Mouse (Mus musculus) small intestine, adult 2 months (tissue): Measurements from ENCODE around the gene Snx29. TPM values are rescaled to one million over a fixed set of nuclear protein-coding genes. Genes with fewer than 3 reads are reported as not detected.
"Not testable (repeated sequence)": the region's sequence is repeated elsewhere in the genome, so short reads cannot be mapped to it uniquely, and the experiment has no call there.

Experiments
- H3K27ac ChIP-seq: fragments of 200-500 bp; 2 replicates; pipeline ENCODE4 v1.5.1; 2012; ENCODE audit warnings: low read depth, low read length, control low read depth, inconsistent platforms; ENCODE audit not compliant: insufficient read depth
- H3K27me3 ChIP-seq: fragments of 200-500 bp; 2 replicates; pipeline ENCODE4 v1.6.1; 2012; ENCODE audit warnings: mild to moderate bottlenecking, moderate library complexity, low read length, inconsistent platforms; ENCODE audit not compliant: control insufficient read depth, insufficient read depth
- H3K36me3 ChIP-seq: fragments of 200-500 bp; 2 replicates; pipeline ENCODE4 v1.6.1; 2012; ENCODE audit warnings: mild to moderate bottlenecking, low read length, control low read depth, inconsistent platforms; ENCODE audit not compliant: control insufficient read depth, insufficient read depth
- H3K4me1 ChIP-seq: fragments of 200-500 bp; 2 replicates; pipeline ENCODE4 v1.6.1; 2012; ENCODE audit warnings: low read length, inconsistent platforms, mixed read lengths; ENCODE audit not compliant: control insufficient read depth, insufficient read depth, insufficient read length
- H3K4me3 ChIP-seq: fragments of 200-500 bp; 2 replicates; pipeline ENCODE4 v1.5.1; 2012; ENCODE audit warnings: low read depth, mild to moderate bottlenecking, control low read depth, inconsistent platforms, low read length, moderate library complexity
- CTCF ChIP-seq: fragments of 200-500 bp; IDR thresholded peaks from 2 replicates; pipeline ENCODE4 v1.5.1; 2012; ENCODE audit warnings: low read depth, mild to moderate bottlenecking, control low read depth, inconsistent platforms, low read length, moderate library complexity, mixed read lengths; ENCODE audit not compliant: insufficient replicate concordance, insufficient read length; ENCODE audit errors: extremely low read depth
- POLR2A ChIP-seq: fragments of 200-500 bp; IDR thresholded peaks from 2 replicates; pipeline ENCODE4 v1.6.1; 2012; ENCODE audit warnings: low read depth, mild to moderate bottlenecking, control low read depth, inconsistent platforms, low read length, moderate library complexity
- WGBS: fragments of 180-500 bp; shearing (Covaris S2); methylation state at CpG from one replicate; pipeline ENCODE4 v1.1.7; 2018; 5-methylcytosine and 5-hydroxymethylcytosine counted together
- polyA plus RNA-seq: library from polyadenylated mRNA; depleted of rRNA; stranded (reverse); fragments of >200 nt; gene quantifications from 2 replicates; pipeline ENCODE4 v1.2.3, GENCODE M21; 2012; rRNA removed

Gene Snx29
- 1.8 and 6.0 TPM in 2 replicates for polyA plus RNA-seq

DNA sequence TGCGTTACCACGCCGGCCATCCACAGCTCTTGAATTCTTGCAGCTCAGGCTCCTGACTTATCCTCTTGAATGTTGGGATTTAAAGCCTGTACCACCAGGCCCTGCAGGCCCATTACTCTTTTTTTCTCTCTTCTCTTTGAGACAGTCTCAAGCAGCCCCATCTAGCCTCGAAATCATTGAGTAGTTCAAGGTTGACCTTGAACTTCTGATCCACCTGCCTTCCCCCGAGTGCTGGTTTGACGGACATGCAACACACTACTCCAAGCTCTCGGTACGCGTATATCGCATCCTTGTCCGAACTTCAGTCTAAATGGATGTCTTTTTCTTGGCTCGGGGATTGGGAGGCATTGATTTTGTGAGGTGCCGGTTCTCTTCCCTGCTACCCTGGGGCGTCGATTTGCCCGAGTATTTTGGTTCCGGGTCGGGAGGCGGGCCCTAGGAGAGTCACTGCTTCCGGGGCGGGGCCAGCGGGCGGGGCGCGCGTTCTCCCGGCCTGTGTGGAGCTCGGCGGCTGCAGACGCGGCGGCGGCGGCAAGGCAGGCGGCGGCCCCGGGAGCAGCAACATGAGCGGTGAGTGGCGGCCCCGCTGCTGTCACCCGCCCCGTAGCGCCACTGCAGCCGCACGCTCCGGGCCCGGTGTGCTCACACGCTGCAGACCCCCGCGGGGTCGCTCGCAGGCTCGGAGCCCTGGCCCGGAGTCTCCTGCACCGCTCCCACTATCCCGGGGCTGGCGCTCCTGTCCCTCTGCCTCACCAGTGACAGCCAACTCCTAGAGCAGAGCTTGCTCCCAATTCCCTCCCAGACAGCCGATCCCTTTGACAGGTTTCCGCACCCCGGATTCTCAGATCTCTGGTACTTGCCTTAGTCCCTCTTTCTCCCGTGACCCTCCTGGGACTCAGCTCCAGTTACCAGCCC lies at the start of gene Snx29:
TSS of gene Snx29 (plus strand) at position 500 of the 915 bp plus-strand sequence.
- TF ChIP-seq CTCF (no peak), POLR2A (peak; percentile 76; the same call in 1 of the 2 replicates)
- no peaks in the 10 kb centered on the region for H3K36me3 ChIP-seq
- WGBS, result 5% methylated on average over 61 of the region's 61 CpGs
- H3K4me3 ChIP-seq, result peak within 1 kb of the TSS; percentile 80
- peaks cover 3% of the 10 kb centered on the region; the same call in 1 of the 2 replicates for H3K4me1 ChIP-seq
- peak within 1 kb of the TSS; percentile 48 for H3K27ac ChIP-seq
- no peaks in the 10 kb centered on the region for H3K27me3 ChIP-seq

DNA sequence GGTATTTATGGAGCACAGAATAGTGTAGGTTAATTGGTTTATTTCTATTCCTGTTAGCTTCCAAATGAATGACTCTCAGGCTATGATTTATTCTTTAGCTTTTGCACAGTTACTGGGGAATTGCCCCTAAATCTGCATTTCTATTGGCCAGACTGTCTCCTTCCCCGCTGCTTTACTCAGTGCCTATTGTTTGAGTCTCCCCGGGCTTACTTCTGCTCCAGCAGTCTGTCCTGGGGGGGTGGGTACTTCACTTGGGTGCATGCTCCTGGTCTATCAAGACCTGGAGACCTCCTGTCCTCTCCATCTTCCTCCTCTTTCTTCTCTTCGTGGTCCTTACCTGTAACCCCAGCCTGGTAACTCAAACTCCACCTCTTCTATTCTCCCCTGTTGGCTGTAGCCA lies 45.8 kb upstream of the Snx29 start:
- TF ChIP-seq POLR2A (no peak), CTCF (no peak)
- WGBS, result 49% methylated on average over 3 of the region's 3 CpGs
- Histone ChIP-seq H3K27me3 (no peaks in the 10 kb centered on the region), H3K4me1 (no peaks in the 10 kb centered on the region), H3K27ac (no peak overlapping the region), H3K4me3 (no peak overlapping the region), H3K36me3 (no peaks in the 10 kb centered on the region)

DNA sequence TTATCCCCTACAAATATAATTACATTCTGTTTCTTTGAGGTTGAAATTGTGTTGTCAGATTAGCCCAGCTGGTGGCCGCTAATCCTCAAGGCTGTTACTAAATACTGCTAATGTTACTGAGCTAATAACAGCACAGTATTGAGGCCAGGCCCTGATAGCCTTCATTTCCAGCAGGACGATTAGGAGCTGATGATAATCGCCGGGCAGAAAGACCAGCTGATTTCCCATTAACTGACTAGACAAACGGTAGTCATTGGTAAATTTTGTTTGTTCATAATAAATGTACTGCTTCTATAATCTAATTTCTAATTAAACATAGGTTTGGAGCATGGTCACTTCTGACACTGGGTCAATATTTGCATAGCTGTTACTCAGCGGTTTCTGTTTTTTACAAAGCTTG lies 43.9 kb upstream of the Snx29 start:
- WGBS, result 37% methylated on average over 6 of the region's 6 CpGs
- no peaks in the 10 kb centered on the region for H3K4me1 ChIP-seq

DNA sequence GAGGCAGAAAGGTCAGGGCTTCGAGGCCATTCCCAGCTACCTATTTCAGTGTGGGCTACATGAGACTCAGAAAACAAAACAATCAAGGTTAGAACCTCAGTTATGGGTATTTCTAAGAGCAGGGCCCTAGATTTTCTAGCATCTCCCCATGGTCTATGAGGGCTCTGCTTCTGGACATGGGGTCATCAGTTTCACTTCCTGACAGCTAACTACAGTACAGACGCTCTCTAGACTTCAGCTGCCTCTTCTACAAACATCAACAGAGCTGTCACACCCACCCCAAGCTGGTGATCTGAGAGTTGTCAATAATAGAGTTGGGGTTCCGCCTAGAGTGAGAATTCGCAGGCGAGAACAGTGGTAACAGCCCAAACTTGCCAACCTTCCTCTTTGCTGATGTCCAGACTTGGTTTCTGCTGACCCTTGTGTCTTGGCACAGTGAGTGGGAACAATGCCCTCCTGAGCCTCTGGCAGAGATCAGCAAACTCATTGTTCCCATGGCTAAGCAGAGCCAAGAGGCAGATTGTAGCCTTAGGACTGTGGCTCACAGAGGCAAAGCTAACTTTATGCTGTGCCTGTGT lies 40.0 kb upstream of the Snx29 start:
- Histone ChIP-seq H3K4me1 (no peaks in the 10 kb centered on the region), H3K27me3 (no peaks in the 10 kb centered on the region), H3K27ac (no peak overlapping the region), H3K36me3 (no peaks in the 10 kb centered on the region), H3K4me3 (no peak overlapping the region)
- WGBS, result 77% methylated on average over 5 of the region's 5 CpGs
- TF ChIP-seq POLR2A (no peak), CTCF (no peak)

More for the DNA sequence above, 43.9 kb upstream of the Snx29 start:
- Histone ChIP-seq H3K27me3 (no peaks in the 10 kb centered on the region), H3K27ac (no peak overlapping the region), H3K4me3 (no peak overlapping the region), H3K36me3 (no peaks in the 10 kb centered on the region)
- TF ChIP-seq POLR2A (no peak), CTCF (no peak)

DNA sequence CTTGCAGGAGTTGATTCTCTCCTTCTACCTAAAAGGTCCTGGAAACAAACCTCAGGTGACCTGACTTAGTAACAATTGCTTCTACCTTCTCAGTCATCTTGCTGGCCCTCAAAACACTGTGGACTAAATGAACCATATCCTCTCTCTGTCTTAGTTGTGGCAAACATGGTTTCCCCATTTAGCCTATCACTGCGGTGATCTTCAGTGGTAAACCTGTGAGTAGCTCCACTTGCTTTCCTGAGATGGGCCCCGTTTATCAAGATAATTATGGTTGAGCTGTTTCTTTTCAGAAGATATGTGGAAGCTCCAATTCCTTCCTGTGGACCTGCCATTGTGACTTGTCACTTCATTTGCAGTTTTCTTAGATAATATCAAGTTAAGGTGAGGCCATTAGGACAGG lies 37.8 kb upstream of the Snx29 start:
- H3K36me3 ChIP-seq, result no peaks in the 10 kb centered on the region
- H3K27ac ChIP-seq, result no peak overlapping the region
- H3K27me3 ChIP-seq, result no peaks in the 10 kb centered on the region
- no peaks in the 10 kb centered on the region for H3K4me1 ChIP-seq
- TF ChIP-seq CTCF (no peak), POLR2A (no peak)
- H3K4me3 ChIP-seq, result no peak overlapping the region
- WGBS, result 73% methylated on average over 2 of the region's 2 CpGs

DNA sequence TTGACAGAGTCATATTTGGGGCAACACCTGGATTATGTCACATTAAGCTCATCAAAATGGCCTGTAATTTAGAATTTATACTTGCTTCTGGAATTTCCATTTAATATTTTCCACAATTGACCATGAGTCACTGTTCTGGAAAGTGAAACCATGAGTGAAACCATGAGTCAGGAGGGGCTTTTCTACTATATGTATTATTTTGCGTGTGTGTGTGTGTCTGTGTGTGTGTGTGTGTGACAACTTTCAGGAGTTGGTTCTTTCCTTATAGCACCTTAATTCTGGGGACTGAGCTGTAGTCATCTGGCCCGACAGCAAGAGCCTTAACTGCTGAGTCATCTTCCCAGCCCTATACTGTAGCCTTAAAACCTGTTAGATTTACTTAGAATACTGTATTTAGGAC lies 36.8 kb upstream of the Snx29 start:
- 65% methylated on average over 2 of the region's 2 CpGs for WGBS

DNA sequence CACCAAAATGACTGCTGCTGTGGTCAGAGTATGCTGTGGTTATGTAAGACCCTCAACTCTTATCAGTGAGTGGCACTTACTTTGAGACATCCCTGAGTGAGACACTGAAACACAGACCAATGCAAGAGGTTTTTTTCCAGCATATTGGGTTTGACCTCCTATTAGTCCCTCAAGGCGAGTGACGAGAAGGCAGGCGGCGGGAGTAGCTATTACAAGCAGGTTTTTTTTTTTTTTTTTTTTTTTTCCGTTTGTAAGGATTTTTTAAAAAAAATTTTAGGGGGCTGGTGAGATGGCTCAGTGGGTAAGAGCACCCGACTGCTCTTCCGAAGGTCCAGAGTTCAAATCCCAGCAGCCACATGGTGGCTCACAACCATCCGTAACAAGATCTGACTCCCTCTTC lies 33.8 kb upstream of the Snx29 start:
- H3K4me1 ChIP-seq, H3K4me3 ChIP-seq, H3K27me3 ChIP-seq, H3K27ac ChIP-seq, H3K36me3 ChIP-seq: not testable (repeated sequence)
- 90% methylated on average over 8 of the region's 8 CpGs for WGBS

More for the DNA sequence above, 36.8 kb upstream of the Snx29 start:
- Histone ChIP-seq H3K36me3 (no peaks in the 10 kb centered on the region), H3K27ac (no peak overlapping the region), H3K27me3 (no peaks in the 10 kb centered on the region), H3K4me3 (no peak overlapping the region), H3K4me1 (no peaks in the 10 kb centered on the region)
- TF ChIP-seq CTCF (no peak), POLR2A (no peak)

DNA sequence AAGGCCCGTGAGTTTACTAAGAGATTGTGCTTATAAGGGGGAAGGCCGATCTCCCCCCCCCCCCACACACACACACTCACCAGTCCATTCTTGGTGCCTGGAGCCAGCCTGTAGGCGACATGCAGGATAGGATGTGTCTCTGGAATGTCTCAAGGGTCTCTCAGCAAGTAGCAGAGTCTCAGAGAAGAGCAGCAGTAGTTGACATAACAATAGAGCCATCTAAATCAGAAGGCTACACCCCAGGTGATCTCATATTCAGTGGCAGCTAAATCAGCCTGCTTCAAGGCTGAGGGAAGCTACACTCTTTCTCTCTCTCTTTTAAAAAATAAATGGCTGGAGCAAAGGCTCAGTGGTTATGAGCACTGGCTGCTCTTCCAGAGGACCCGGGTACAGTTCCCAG lies 27.1 kb upstream of the Snx29 start:
- not testable (repeated sequence) for H3K4me1 ChIP-seq, H3K36me3 ChIP-seq, H3K27me3 ChIP-seq, H3K4me3 ChIP-seq, H3K27ac ChIP-seq
- WGBS, result 89% methylated on average over 4 of the region's 4 CpGs

DNA sequence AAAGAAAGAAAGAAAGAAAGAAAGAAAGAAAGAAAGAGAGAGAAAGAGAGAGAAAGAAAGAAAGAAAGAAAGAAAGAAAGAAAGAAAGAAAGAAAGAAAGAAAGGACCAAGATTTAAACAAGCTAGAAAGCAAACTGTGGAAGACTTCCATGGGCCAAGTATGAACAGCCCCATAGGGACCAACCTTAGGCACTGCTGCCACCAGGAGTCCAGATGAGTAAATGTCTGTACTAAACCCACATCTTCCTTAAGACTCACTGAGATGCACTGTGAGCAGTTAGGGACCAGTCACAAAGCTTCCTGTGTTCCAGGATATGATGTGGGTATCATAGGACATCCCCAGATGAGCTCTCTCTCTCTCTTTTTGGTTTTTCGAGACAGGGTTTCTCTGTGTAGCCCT lies 25.0 kb upstream of the Snx29 start:
- H3K4me1 ChIP-seq, H3K27ac ChIP-seq, H3K4me3 ChIP-seq, H3K27me3 ChIP-seq, H3K36me3 ChIP-seq: not testable (repeated sequence)
- WGBS, result 79% methylated on average over 1 of the region's 1 CpGs
